Mouse (Mus musculus): ENCODE results near the gene Aen. TPM values are rescaled to one million over a fixed set of nuclear protein-coding genes. Genes with fewer than 3 reads are reported as not detected.

The Aen gene
- polyA plus RNA-seq, 2 experiments from 2014 or later = 22.0 to 25.4 TPM

- no peak for ATAC-seq
These were observed 46.9 kb downstream of the Aen start for GRCm38 (mm10) chr7:78942544-78942943.

GRCm38 (mm10) chr7:78953886-78954572 lies 58.4 kb downstream of the Aen start:
- no peak for ATAC-seq

GRCm38 (mm10) chr7:78954619-78955018 lies 59.0 kb downstream of the Aen start:
- ATAC-seq = no peak

GRCm38 (mm10) chr7:78955086-78955485 lies 59.4 kb downstream of the Aen start:
- ATAC-seq = no peak

GRCm38 (mm10) chr7:78958499-78959073 lies 62.9 kb downstream of the Aen start:
- ATAC-seq = no peak

Other genes starting within 250 kb of the Aen start
- 10 to 100 TPM in 1 of 2 experiments, 1 to 10 TPM in 1; 10.0 to 10.3 TPM for gene Ntrk3, start 157.8 kb upstream of the Aen start, polyA plus RNA-seq (2017; shearing (Covaris generic))
- 10 to 100 TPM; 61.1 TPM for gene Mrps11, start 112.7 kb upstream of the Aen start, polyA plus RNA-seq (2017; shearing (Covaris generic))
- gene Mrpl46, start 112.3 kb upstream of the Aen start, polyA plus RNA-seq (2017; shearing (Covaris generic)) = 10 to 100 TPM; 70.4 to 78.9 TPM
- gene Det1, start 48.6 kb upstream of the Aen start, polyA plus RNA-seq (2017; shearing (Covaris generic)) = 10 to 100 TPM; 15.7 to 18.8 TPM
- 100 to 1,000 TPM; 113 to 119 TPM for gene Isg20, start 17.6 kb downstream of the Aen start, polyA plus RNA-seq (2017; shearing (Covaris generic))
- gene Acan, start 157.6 kb downstream of the Aen start, polyA plus RNA-seq (2017; shearing (Covaris generic)) = not detected
- gene Hapln3, start 235.2 kb downstream of the Aen start, polyA plus RNA-seq (2017; shearing (Covaris generic)) = under 1 TPM in 1 of 2 experiments, not detected in 1; 0.42 TPM

Measured in activated CD4-positive, CD25-positive, alpha-beta regulatory T cell, adult 4 months (primary cell).